Mouse (Mus musculus): Measurements from ENCODE around the gene Gm14569.

DNA sequence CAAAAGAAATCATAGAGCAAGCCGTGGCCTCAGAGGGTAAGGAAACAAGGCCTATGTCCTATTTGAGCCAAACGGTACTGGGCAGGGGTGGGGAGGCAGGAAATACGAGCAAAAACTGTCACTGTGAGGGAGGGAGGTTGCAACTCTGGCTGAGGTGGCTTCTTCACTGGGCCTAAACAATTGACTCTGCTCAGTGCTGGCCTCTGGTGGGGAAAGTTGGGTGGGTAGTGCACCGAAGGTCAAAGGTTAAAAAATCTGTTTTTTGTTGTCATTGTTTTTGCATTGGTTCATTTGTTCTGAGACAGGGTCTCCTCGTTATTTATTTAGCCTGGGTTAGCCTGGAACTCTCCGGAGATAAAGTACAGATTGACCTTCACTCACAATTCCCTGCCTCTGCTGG, 89.3 kb downstream of the Gm14569 start:
- TF ChIP-seq POLR2A (IDR thresholded peaks at IDR 0.05; ENCODE audit: control insufficient read depth, low read depth, low read length) (no peak), CTCF (IDR thresholded peaks at IDR 0.05; ENCODE audit: control insufficient read depth, insufficient read depth, insufficient replicate concordance, low read depth, low read length) (no peak)

Data from testis, adult 2 months (tissue).